Mouse (Mus musculus): ENCODE data around the gene Gemin5.
"Not testable (repeated sequence)": the region's sequence is repeated elsewhere in the genome, so short reads cannot be mapped to it uniquely, and the experiment has no call there.

Gene Gemin5

GRCm38 (mm10) chr11:58107009-58107408, 61.3 kb downstream of the Gemin5 start:
- no peak for DNase-seq

DNA sequence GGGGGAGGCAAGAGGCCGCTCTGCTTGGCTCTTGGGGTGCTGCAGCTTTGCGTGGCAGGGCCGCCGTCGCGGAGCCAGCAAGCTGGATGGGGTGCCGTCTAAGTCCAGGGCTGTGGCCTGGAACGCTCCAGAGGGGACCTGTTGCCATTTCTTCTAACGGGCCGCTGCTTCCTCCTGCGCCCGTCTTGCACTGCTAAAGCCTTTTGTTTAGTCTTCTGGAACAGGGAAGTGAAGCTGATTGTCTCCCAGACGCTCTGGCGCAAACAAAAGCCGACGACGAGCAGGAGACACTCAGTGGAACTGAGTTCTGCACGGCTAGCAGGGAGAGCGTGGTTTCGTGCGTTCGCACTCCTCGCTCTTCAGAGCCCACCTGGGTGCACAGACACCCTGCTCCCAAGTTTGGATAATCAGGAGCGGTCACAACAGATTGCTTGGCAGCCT, 64.0 kb downstream of the Gemin5 start:
- no peak for DNase-seq

DNA sequence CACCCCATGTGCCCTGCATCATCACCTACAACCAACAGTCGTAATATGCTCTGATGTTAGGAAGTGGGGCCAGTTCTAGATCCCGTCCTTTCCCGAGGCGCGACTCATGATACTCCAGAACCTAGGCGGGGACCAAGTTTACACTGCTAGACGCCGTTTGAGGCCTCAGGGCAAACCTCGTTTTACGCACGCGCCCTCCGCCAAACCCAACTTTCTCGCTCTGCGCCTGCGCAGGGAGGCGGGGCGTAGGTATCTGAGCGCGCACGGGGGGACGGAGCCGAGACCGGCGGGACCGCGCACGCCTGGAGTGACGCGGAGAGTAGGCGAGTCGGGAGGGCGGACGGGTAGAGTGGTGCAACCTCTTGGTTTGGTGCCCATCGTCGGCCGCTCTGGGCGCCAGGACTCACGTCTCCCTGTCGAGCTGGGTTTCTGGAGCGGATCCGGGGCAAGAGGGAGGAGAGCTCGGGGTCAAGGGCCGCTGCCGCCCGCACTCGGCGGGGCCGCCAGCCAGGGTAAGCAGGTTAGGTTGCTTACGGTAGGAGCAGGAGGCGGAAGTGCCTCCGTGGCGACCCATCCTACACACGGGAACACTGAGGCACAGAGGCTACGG, 64.5 kb downstream of the Gemin5 start, which contains the start of gene Cnot8:
Gene Cnot8, plus strand, starts transcription at position 457 of the 610 bp plus-strand sequence.
- peak; percentile 99 for DNase-seq

GRCm38 (mm10) chr11:58103344-58103653, 65.0 kb downstream of the Gemin5 start:
- DNase-seq = no peak

GRCm38 (mm10) chr11:58102581-58103343, 65.6 kb downstream of the Gemin5 start:
- no peak for DNase-seq

GRCm38 (mm10) chr11:58102146-58102545, 66.2 kb downstream of the Gemin5 start:
- no peak for DNase-seq

DNA sequence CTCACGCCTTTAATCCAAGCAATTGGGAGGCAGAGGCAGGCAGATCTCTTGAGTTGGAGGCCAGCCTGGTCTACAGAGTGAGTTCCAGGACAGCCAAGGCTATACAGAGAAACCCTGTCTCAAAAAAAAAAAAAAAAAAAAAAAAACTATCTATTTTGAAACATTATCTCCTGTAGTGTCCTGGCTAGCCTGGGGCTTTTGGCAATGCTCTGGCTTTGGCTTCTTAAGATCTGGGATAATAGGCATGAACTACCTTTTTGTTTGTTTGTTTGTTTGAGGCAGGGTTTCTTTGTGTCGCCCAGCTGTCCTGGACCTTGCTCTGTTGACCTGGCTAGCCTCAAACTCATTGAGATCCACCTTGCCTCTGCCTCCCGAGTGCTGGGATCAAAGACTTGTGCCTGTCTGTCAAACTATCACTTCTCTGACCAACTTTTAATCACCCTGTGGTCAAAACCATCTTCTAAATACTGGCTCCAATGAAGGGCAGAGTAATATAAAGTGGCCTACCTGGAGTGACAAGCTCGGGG, 67.1 kb downstream of the Gemin5 start:
- no peak for DNase-seq

DNA sequence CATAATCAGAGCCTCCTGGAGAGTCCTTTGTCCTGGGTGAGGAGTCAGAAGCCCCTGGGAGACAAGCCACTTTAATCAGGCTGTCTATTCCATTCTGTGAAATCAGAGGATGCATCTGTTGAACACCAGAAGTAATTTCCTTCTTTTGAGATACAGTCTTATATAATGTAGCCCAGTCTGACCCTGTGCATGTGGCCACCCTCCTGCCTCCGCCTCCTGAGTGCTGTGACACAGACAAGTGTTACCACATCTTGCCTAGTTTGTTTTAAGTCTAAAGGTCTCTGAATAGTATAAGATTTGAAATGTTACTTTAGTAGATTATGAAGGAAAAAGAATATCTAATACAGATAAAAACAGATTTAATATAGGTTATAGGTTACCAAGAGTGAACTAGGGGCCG, 68.3 kb downstream of the Gemin5 start:
- DNase-seq = no peak

DNA sequence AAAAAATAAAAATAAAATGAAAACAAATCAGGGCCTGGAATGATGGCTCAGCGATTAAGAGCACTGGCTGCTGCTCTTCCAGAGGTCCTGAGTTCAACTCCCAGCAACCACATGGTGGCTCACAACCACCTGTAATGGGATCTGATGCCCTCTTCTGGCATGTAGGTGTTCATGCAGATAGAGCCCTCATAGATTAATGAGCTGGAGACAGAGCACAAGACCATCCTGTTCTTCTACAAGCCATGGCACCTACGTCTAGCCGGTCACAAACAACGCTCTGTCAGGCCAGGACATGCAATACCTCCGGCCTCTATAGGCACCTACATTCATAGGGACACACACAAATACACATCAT, 70.0 kb downstream of the Gemin5 start:
- DNase-seq = not testable (repeated sequence)

GRCm38 (mm10) chr11:58097621-58098365, 70.5 kb downstream of the Gemin5 start:
- DNase-seq = peak; percentile 32

DNA sequence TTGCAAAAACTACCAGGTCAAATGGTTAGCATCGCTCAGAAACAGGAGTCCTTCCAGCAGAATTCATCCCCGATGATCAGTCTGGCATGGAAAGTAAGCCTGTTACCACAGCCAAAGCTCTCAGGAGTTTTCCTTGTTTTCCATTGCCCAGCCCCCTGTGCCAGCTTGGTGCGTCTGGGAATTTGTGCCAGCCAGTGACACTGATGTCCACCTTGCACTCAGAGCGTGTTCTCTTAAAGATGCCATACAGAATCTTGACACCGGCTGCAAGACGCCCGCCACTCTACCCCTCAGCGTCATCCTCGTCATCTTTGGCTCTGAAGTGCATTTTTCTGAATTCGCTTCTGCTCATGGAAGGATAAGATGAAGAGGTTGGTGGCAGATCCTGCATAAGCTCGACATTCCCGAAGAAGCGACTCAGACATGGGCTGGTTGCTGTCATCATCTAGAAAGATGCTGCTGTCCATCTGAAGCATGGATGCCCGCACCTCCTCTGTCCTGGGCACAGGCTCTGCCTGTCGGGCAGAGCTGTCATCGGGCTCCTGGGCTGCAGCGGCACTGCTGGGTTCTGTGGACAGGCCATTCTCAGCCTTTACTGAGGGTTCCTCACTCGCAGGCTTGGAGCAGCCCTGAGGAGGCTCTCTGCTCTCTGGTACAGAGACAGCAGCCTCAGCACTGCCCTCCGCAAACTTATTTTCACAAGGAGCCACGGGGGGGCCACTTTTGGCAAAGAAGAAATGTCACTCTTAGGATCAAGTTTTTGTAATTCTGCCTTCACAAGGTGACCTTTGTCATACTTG, 71.3 kb downstream of the Gemin5 start:
- DNase-seq = no peak

DNA sequence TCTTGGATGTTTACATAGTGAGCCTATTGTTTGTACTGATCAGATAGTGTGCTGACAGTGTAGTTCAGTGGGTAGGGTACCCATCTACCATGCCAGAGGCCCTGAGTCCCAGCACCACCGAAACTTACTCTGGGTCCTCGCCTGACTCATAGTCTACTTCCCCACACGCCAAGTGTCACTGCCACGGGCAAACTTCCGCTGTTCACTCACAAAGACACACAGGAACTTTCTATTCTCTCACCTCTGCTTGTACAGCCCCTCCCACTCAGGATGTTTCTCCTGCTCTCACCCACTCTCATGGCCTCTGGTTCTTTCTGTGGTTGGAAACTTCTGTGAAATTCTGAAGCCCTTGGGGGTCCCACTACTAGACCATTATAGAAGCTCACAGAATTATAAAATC, 72.2 kb downstream of the Gemin5 start:
- DNase-seq = no peak

DNA sequence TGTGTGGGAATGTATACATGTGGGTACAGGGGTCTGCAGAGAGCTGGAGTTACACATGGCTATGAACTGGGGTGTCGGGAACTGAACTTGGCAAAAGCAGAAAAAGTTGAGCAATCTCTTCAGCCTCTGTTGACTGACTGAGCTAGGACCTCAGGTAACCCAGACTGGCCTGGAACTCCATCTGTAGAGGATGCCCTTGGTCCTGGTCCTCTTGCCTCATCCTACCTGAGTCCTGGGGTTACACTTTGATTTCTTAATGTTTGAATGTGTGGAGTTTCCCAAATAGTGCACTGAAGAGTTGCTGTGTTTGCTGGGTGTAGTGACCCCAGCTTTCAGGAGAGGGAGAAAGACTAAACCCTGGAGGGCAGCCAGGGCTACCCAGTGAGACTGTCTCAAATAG, 72.8 kb downstream of the Gemin5 start:
- DNase-seq = no peak

GRCm38 (mm10) chr11:58094766-58095165, 73.6 kb downstream of the Gemin5 start:
- no peak for DNase-seq

DNA sequence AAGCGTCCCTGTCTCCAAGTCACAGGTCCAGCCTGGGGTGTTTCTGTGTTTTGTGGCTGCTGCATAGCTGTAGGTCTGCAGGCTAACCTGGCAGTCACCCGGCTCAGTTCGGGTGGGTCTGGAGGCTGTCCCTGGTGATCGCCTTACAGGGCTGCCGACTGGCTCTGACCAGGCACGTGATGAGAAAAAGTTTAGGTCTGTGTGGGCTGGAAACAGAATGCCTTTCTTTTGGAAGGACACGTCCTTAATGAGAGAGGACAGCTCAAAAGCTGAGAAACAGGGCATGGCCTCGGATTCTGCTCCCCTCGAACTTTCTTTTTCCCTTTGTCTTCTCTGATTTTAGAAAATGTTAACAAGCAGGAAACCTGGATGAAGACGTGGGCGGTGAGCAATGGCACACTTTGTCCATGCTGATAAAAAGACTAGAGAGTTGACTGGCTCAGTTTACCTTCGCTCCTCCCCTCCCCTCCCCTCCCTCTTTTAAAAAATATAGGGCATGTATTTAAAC, 75.3 kb downstream of the Gemin5 start, which contains the start of gene Gm12248:
Gene Gm12248, minus strand, starts transcription at position 114 of the 508 bp plus-strand sequence.
- peak; percentile 46 for DNase-seq

DNA sequence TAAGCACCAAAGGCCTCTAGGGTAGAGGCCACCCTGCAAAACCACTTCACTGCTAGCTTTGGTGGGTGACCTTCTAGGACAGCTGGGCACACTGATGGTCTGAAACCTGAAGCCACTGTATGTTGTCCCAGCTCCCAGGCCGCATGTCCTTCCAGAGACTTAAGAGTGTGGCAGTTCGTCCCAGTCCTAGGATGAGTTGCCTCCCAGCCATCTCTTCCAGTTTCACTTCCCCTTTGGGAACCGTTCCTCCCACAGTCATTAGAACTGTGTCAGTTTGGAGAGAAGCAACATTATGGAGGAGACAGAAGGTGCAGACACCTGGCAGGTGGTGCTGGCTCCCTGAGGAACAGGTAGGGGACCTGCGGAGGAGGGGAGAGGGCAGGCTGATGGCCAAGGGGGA, 75.8 kb downstream of the Gemin5 start:
- DNase-seq = no peak

GRCm38 (mm10) chr11:58081716-58082115, 86.6 kb downstream of the Gemin5 start:
- DNase-seq = no peak

DNA sequence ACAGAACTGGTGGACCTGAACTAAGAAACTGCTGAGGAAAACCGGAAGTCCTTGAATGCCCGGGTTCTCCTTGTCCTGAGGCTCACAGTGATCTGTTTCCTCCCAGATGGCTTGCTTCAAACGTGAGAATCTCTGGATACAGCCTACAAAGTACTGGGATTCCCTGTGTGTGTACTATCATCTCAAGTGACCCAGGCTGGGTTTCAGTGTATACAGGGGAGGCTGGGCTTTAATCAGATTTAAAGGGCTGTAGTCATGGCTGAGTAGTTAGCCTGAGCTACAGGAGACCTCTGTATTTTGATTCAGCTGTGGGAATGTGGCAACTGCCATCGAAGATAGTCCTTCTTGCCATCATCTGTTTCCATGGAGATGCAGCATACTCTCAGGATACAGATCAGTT, 91.1 kb downstream of the Gemin5 start:
- DNase-seq = no peak

DNA sequence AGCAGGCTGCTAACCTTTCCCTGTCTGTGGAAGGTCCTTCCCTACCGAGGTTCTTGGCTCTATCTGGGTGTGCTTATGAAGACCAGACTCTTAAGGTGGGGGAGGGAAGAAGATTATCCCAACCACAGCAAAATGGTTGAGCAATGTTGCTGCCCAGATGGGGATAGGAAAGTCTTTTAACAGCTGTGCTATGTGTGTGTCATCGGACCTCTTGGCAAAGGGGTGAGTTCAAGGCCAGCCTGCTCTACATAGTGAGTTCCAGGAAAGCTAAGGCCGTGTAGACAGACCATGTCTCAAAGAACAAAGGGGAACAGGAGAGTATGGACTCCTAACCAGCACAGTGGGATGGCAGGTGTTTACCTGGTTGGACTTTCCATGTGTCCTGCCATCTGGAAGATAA, 95.4 kb downstream of the Gemin5 start:
- DNase-seq = no peak
